In the genomic region with DNA sequence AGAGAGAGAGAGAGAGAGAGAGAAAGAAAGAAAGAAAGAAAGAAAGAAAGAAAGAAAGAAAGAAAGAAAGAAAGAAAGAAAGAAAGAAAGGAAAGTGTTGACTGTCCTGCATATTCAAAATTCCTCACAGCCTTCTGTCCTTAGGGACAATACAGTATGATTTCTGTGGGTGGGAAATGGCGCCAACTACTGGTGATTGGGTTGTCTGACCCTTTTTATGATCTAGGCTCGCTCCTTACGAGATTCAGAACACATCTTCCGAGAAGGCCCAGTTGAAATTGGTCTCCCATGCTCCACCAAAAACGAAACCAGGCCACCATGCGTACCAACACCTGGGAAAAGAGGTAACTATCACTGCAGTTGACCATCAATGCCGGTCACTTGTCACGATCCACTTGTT, we compare ENCODE assay signal across 8 mouse cellular contexts.
DNase-seq lines count a peak whose midpoint lies in the region; ATAC-seq lines count a peak whose summit lies in the region.

No protein-coding gene starts in this region.

- peak; percentile 12 for DNase-seq in cerebellum, adult 8-10 months
- DNase-seq in cerebellum, adult 11 months: no peak
- DNase-seq in testis, postnatal 10 days (ENCODE audit: low spot score): peak; percentile 63
- DNase-seq in testis, postnatal 14 days (ENCODE audit: low spot score): no peak
- peak; percentile 62 for DNase-seq in embryo, embryonic 10 days (ENCODE audit: low spot score)
- peak; percentile 68 for DNase-seq in kidney, postnatal 10 days
- peak; percentile 71 for DNase-seq in thymus, postnatal 14 days

- peak; percentile 97 for ATAC-seq in megakaryocyte progenitor cell, adult 5-6 weeks (replicated peaks; ENCODE audit: poor library complexity)

Comparison
In these comparisons a context has a peak if more than half of its experiments do, and no peak if none do; other contexts are left out.
1. DNase-seq: peak in cerebellum, adult 8-10 months (single experiment), testis, postnatal 10 days (single experiment), embryo, embryonic 10 days (single experiment), kidney, postnatal 10 days (single experiment) and thymus, postnatal 14 days (single experiment); none in cerebellum, adult 11 months (single experiment) and testis, postnatal 14 days (single experiment).